ENCODE assay signal across 8 mouse cellular contexts in the genomic region with DNA sequence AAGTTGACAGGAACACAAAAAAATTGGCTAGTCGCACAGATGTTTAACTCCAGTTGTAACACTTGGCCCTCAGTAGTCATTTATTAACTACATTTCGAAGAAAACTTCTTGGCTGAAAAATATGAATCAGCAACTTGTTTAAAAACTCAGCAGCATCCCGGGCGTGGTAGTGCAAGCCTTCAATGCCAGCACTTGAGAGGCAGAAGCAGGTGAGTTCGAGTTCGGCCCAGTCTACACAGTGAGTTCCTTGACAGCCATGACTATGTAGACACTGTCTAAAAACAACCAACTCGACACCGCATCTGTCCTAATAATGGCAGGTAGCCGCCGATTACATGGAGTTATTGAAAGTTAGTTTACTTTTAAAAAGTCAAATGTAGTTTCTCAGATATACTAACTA. TPM values are rescaled to one million over a fixed set of nuclear protein-coding genes. Genes with fewer than 3 reads are reported as not detected.
DNase-seq lines count a peak whose midpoint lies in the region; ATAC-seq and TF ChIP-seq lines count a peak whose summit lies in the region.

No protein-coding gene starts in this region.

- no peaks in the 10 kb centered on the region for H3K27me3 ChIP-seq in heart, embryonic 12.5 days (replicated peaks)
- no peaks in the 10 kb centered on the region for H3K27me3 ChIP-seq in embryonic facial prominence, embryonic 13.5 days
- H3K27me3 ChIP-seq in intestine, embryonic 14.5 days (replicated peaks; ENCODE audit: control insufficient read depth, insufficient read depth, low read length): no peaks in the 10 kb centered on the region
- H3K27me3 ChIP-seq in liver, embryonic 15.5 days: no peaks in the 10 kb centered on the region

- 0 out of 2 replicates have a peak, but pooled peaks cover 6% of the 10 kb centered on the region for H3K36me3 ChIP-seq in heart, embryonic 12.5 days
- peaks cover 3% of the 10 kb centered on the region; the same call in 1 of the 2 replicates for H3K36me3 ChIP-seq in embryonic facial prominence, embryonic 13.5 days
- peaks cover under 1% of the 10 kb centered on the region; the same call in 1 of the 2 replicates for H3K36me3 ChIP-seq in intestine, embryonic 14.5 days (ENCODE audit: control insufficient read depth, insufficient read depth, low read length)
- H3K36me3 ChIP-seq in liver, embryonic 15.5 days (replicated peaks): peaks cover 14% of the 10 kb centered on the region

- DNase-seq in heart, postnatal 10 days: no peak
- no peak for DNase-seq in intestine, embryonic 14.5 days (ENCODE audit: low spot score)
- no peak for DNase-seq in left cerebral cortex, adult 11 months (ENCODE audit: low spot score)
- DNase-seq in ovary, postnatal 10 days (ENCODE audit: low spot score): no peak

- H3K4me3 ChIP-seq in heart, embryonic 12.5 days: peak overlapping the region; percentile 90
- peak overlapping the region; percentile 98 for H3K4me3 ChIP-seq in embryonic facial prominence, embryonic 13.5 days
- H3K4me3 ChIP-seq in intestine, embryonic 14.5 days (ENCODE audit: low read depth, low read length): peak overlapping the region; percentile 93
- H3K4me3 ChIP-seq in liver, embryonic 15.5 days (replicated peaks): peak overlapping the region; percentile 93
- peak overlapping the region; percentile 95 for H3K4me3 ChIP-seq in olfactory bulb, adult 2 months (ENCODE audit: insufficient read depth, low read depth, low read length)

- no peak for ATAC-seq in heart, embryonic 12.5 days (ENCODE audit: insufficient number of reproducible peaks, low FRiP score)
- no peak for ATAC-seq in embryonic facial prominence, embryonic 13.5 days (ENCODE audit: insufficient number of reproducible peaks, insufficient read depth, low FRiP score, low TSS enrichment, low read depth)
- no peak for ATAC-seq in intestine, embryonic 14.5 days (replicated peaks; ENCODE audit: low FRiP score, low TSS enrichment, low read depth)
- no peak for ATAC-seq in liver, embryonic 15.5 days (ENCODE audit: insufficient read depth)

- H3K4me1 ChIP-seq in heart, embryonic 12.5 days (replicated peaks): peaks cover 18% of the 10 kb centered on the region
- H3K4me1 ChIP-seq in embryonic facial prominence, embryonic 13.5 days: peaks cover 12% of the 10 kb centered on the region
- H3K4me1 ChIP-seq in intestine, embryonic 14.5 days (replicated peaks; ENCODE audit: control insufficient read depth, insufficient read depth, low read length): peaks cover 9% of the 10 kb centered on the region
- peaks cover 29% of the 10 kb centered on the region for H3K4me1 ChIP-seq in liver, embryonic 15.5 days (replicated peaks)
- peaks cover 5% of the 10 kb centered on the region; the same call in 1 of the 2 replicates for H3K4me1 ChIP-seq in olfactory bulb, adult 2 months (ENCODE audit: control insufficient read depth, insufficient read depth, low read length)

- 33% methylated on average over 10 of the region's 10 CpGs for WGBS in heart, embryonic 12.5 days
- WGBS in embryonic facial prominence, embryonic 13.5 days: 49% methylated on average over 10 of the region's 10 CpGs
- WGBS in intestine, embryonic 14.5 days: 34% methylated on average over 10 of the region's 10 CpGs
- WGBS in liver, embryonic 15.5 days (ENCODE audit: insufficient replicate concordance): 19% methylated on average over 10 of the region's 10 CpGs
- 28% methylated on average over 10 of the region's 10 CpGs for WGBS in olfactory bulb, adult 2 months

- intact Hi-C loops in heart, postnatal 10 days (cut with DNase I): loop anchor here (5.0 kb wide), 1 partner anchor 71 kb away; the partner anchor contains the start of gene Wdr6

- H3K4me2 ChIP-seq in heart, embryonic 12.5 days: peak overlapping the region; percentile 84
- H3K4me2 ChIP-seq in embryonic facial prominence, embryonic 13.5 days: peak overlapping the region; percentile 76
- H3K4me2 ChIP-seq in intestine, embryonic 14.5 days (ENCODE audit: low read length): peak overlapping the region; percentile 69
- peak overlapping the region; percentile 82 for H3K4me2 ChIP-seq in liver, embryonic 15.5 days

- H3K9me3 ChIP-seq in heart, embryonic 12.5 days (replicated peaks): no peaks in the 10 kb centered on the region
- H3K9me3 ChIP-seq in embryonic facial prominence, embryonic 13.5 days: no peaks in the 10 kb centered on the region
- H3K9me3 ChIP-seq in intestine, embryonic 14.5 days (ENCODE audit: control insufficient read depth, low read length): no peaks in the 10 kb centered on the region
- no peaks in the 10 kb centered on the region for H3K9me3 ChIP-seq in liver, embryonic 15.5 days (replicated peaks)

- H3K9ac ChIP-seq in heart, embryonic 12.5 days: peak overlapping the region; percentile 93
- H3K9ac ChIP-seq in embryonic facial prominence, embryonic 13.5 days: peak overlapping the region; percentile 93
- peak overlapping the region; percentile 75 for H3K9ac ChIP-seq in intestine, embryonic 14.5 days (ENCODE audit: low read length)
- peak overlapping the region; percentile 90 for H3K9ac ChIP-seq in liver, embryonic 15.5 days

- no peak for TF ChIP-seq POLR2A in olfactory bulb, adult 2 months (IDR thresholded peaks at IDR 0.05; ENCODE audit: insufficient read depth, low read depth, low read length)

- TF ChIP-seq CTCF in olfactory bulb, adult 2 months (IDR thresholded peaks at IDR 0.05; ENCODE audit: insufficient read depth, low read depth, low read length): no peak

- H3K27ac ChIP-seq in heart, embryonic 12.5 days (ENCODE audit: poor library complexity, severe bottlenecking): peak overlapping the region; percentile 93
- peak overlapping the region; percentile 89; the same call in 1 of the 2 replicates for H3K27ac ChIP-seq in embryonic facial prominence, embryonic 13.5 days
- peak overlapping the region; percentile 93; the same call in 1 of the 2 replicates for H3K27ac ChIP-seq in intestine, embryonic 14.5 days (ENCODE audit: low read depth)
- H3K27ac ChIP-seq in liver, embryonic 15.5 days (replicated peaks): peak overlapping the region; percentile 96
- H3K27ac ChIP-seq in olfactory bulb, adult 2 months (ENCODE audit: insufficient read depth, low read depth, low read length): no peak overlapping the region

RNA-seq across cellular contexts. Expression of gene Arih2, which starts 1.0 kb away (rescaled TPM):
- 49.1 and 49.7 TPM in 2 replicates for polyA plus RNA-seq in heart, embryonic 12.5 days (2016; fragmentation: Nextera tagmentation; extraction: Ambion mirVana)
- total RNA-seq in heart, postnatal 10 days (2021): 10 to 100 TPM; 55.2 to 56.4 TPM
- 51.9 and 53.7 TPM in 2 replicates for polyA plus RNA-seq in embryonic facial prominence, embryonic 13.5 days (2015; fragmentation: Nextera tagmentation; extraction: Ambion mirVana)
- 43.1 and 46.7 TPM in 2 replicates for polyA plus RNA-seq in intestine, embryonic 14.5 days (2014; fragmentation: Nextera tagmentation; extraction: Ambion mirVana)
- 29.7 and 32.3 TPM in 2 replicates for polyA plus RNA-seq in liver, embryonic 15.5 days (2015; fragmentation: Nextera tagmentation; extraction: Ambion mirVana)
- not detected in 2 replicates for polyA plus RNA-seq in olfactory bulb, adult 2 months (2012; ENCODE audit: insufficient read depth, insufficient read length, low replicate concordance, missing spikeins)

RNA-seq across cellular contexts. Expression of gene Slc25a20, which starts 13.7 kb away (rescaled TPM):
- polyA plus RNA-seq in heart, embryonic 12.5 days (2016; fragmentation: Nextera tagmentation; extraction: Ambion mirVana): 57.1 and 59.3 TPM in 2 replicates
- total RNA-seq in heart, postnatal 10 days (2021): 100 to 1,000 TPM; 249 to 251 TPM
- polyA plus RNA-seq in embryonic facial prominence, embryonic 13.5 days (2015; fragmentation: Nextera tagmentation; extraction: Ambion mirVana): 47.1 and 48.4 TPM in 2 replicates
- 29.1 and 34.5 TPM in 2 replicates for polyA plus RNA-seq in intestine, embryonic 14.5 days (2014; fragmentation: Nextera tagmentation; extraction: Ambion mirVana)
- polyA plus RNA-seq in liver, embryonic 15.5 days (2015; fragmentation: Nextera tagmentation; extraction: Ambion mirVana): 25.4 and 26.8 TPM in 2 replicates
- not detected in 2 replicates for polyA plus RNA-seq in olfactory bulb, adult 2 months (2012; ENCODE audit: insufficient read depth, insufficient read length, low replicate concordance, missing spikeins)

RNA-seq across cellular contexts. Expression of gene Prkar2a, which starts 40.9 kb away (rescaled TPM):
- polyA plus RNA-seq in heart, embryonic 12.5 days (2016; fragmentation: Nextera tagmentation; extraction: Ambion mirVana): 41.8 and 44.0 TPM in 2 replicates
- total RNA-seq in heart, postnatal 10 days (2021): 10 to 100 TPM; 73.4 to 79.1 TPM
- polyA plus RNA-seq in embryonic facial prominence, embryonic 13.5 days (2015; fragmentation: Nextera tagmentation; extraction: Ambion mirVana): 25.6 and 27.9 TPM in 2 replicates
- polyA plus RNA-seq in intestine, embryonic 14.5 days (2014; fragmentation: Nextera tagmentation; extraction: Ambion mirVana): 52.3 and 54.4 TPM in 2 replicates
- polyA plus RNA-seq in liver, embryonic 15.5 days (2015; fragmentation: Nextera tagmentation; extraction: Ambion mirVana): 9.5 and 10.3 TPM in 2 replicates
- not detected in 2 replicates for polyA plus RNA-seq in olfactory bulb, adult 2 months (2012; ENCODE audit: insufficient read depth, insufficient read length, low replicate concordance, missing spikeins)

RNA-seq across cellular contexts. Expression of gene P4htm, which starts 50.7 kb away (rescaled TPM):
- 18.9 and 21.2 TPM in 2 replicates for polyA plus RNA-seq in heart, embryonic 12.5 days (2016; fragmentation: Nextera tagmentation; extraction: Ambion mirVana)
- 10 to 100 TPM; 12.7 to 15.1 TPM for total RNA-seq in heart, postnatal 10 days (2021)
- polyA plus RNA-seq in embryonic facial prominence, embryonic 13.5 days (2015; fragmentation: Nextera tagmentation; extraction: Ambion mirVana): 9.6 and 13.3 TPM in 2 replicates
- 5.9 and 7.0 TPM in 2 replicates for polyA plus RNA-seq in intestine, embryonic 14.5 days (2014; fragmentation: Nextera tagmentation; extraction: Ambion mirVana)
- polyA plus RNA-seq in liver, embryonic 15.5 days (2015; fragmentation: Nextera tagmentation; extraction: Ambion mirVana): 0.36 and 0.41 TPM in 2 replicates
- not detected in 2 replicates for polyA plus RNA-seq in olfactory bulb, adult 2 months (2012; ENCODE audit: insufficient read depth, insufficient read length, low replicate concordance, missing spikeins)

Comparison
In these comparisons a context has a peak if more than half of its experiments do, and no peak if none do; other contexts are left out.
1. RNA of gene Slc25a20, which starts 13.7 kb away (polyA plus RNA-seq): 57.1 to 59.3 TPM in heart, embryonic 12.5 days, 47.1 to 48.4 TPM in embryonic facial prominence, embryonic 13.5 days, 29.1 to 34.5 TPM in intestine, embryonic 14.5 days and 25.4 to 26.8 TPM in liver, embryonic 15.5 days; not detected in olfactory bulb, adult 2 months; every median in the first group is over 10 times any median in the second.
2. Peak in every context shown above with its lines, with median percentiles within 50 percentile points of each other: H3K4me2 ChIP-seq, H3K4me3 ChIP-seq and H3K9ac ChIP-seq.